Comparison of ENCODE assay signal across 29 mouse cellular contexts in genomic region chr2:83694061-83694460, GRCm38 (mm10). TPM values are rescaled to one million over a fixed set of nuclear protein-coding genes. Genes with fewer than 3 reads are reported as not detected.
DNase-seq lines count a peak whose midpoint lies in the region; ATAC-seq and TF ChIP-seq lines count a peak whose summit lies in the region.
"Had no signal": no experiment of that assay in that cellular context is flagged by ENCODE, and none has a peak within 500 bp of the region (broad histone marks: within the 10 kb centered on the region; RNA-seq: fewer than 3 reads in every experiment).

No protein-coding gene starts in this region.

- no peaks in the 10 kb centered on the region for H3K36me3 ChIP-seq in heart, embryonic 12.5 days
- no peaks in the 10 kb centered on the region for H3K36me3 ChIP-seq in midbrain, embryonic 11.5 days (ENCODE audit: control insufficient read depth, insufficient read depth, low read length)
- H3K36me3 ChIP-seq in midbrain, embryonic 15.5 days (replicated peaks), result no peaks in the 10 kb centered on the region
- H3K36me3 ChIP-seq: embryonic facial prominence, embryonic 13.5 days; forebrain, embryonic 12.5 days; forebrain, embryonic 15.5 days; heart, embryonic 15.5 days; hindbrain, embryonic 10.5 days; hindbrain, embryonic 15.5 days; intestine, embryonic 15.5 days had no signal

- H3K27ac ChIP-seq in heart, embryonic 12.5 days (ENCODE audit: poor library complexity, severe bottlenecking), result no peak overlapping the region
- H3K27ac ChIP-seq in midbrain, embryonic 11.5 days (ENCODE audit: low read depth, low read length), result no peak overlapping the region
- H3K27ac ChIP-seq in midbrain, embryonic 15.5 days, result no peak overlapping the region
- no peak overlapping the region for H3K27ac ChIP-seq in gastrocnemius, adult 2 months
- H3K27ac ChIP-seq: embryonic facial prominence, embryonic 13.5 days; forebrain, embryonic 12.5 days; forebrain, embryonic 15.5 days; heart, adult 2 months; heart, embryonic 15.5 days; hindbrain, embryonic 10.5 days; hindbrain, embryonic 15.5 days; intestine, embryonic 15.5 days had no signal

- no peak overlapping the region for H3K4me3 ChIP-seq in heart, embryonic 12.5 days
- H3K4me3 ChIP-seq in midbrain, embryonic 11.5 days (ENCODE audit: low read depth, low read length), result no peak overlapping the region
- H3K4me3 ChIP-seq in midbrain, embryonic 15.5 days, result no peak overlapping the region
- H3K4me3 ChIP-seq in gastrocnemius, adult 2 months, result no peak overlapping the region
- H3K4me3 ChIP-seq: embryonic facial prominence, embryonic 13.5 days; erythroblast, embryonic 14.5 days; forebrain, embryonic 12.5 days; forebrain, embryonic 15.5 days; heart, adult 2 months; heart, embryonic 15.5 days; hindbrain, embryonic 10.5 days; hindbrain, embryonic 15.5 days; intestine, embryonic 15.5 days had no signal

- 81% methylated on average over 7 of the region's 7 CpGs for WGBS in heart, embryonic 12.5 days
- 83% methylated on average over 7 of the region's 7 CpGs for WGBS in midbrain, embryonic 11.5 days
- WGBS in midbrain, embryonic 15.5 days, result 90% methylated on average over 7 of the region's 7 CpGs

- H3K27me3 ChIP-seq in heart, embryonic 12.5 days (replicated peaks), result no peaks in the 10 kb centered on the region
- no peaks in the 10 kb centered on the region for H3K27me3 ChIP-seq in midbrain, embryonic 11.5 days (ENCODE audit: control insufficient read depth, insufficient read depth, low read length)
- no peaks in the 10 kb centered on the region for H3K27me3 ChIP-seq in midbrain, embryonic 15.5 days (replicated peaks)
- H3K27me3 ChIP-seq: CH12.LX; embryonic facial prominence, embryonic 13.5 days; forebrain, embryonic 12.5 days; forebrain, embryonic 15.5 days; heart, embryonic 15.5 days; hindbrain, embryonic 15.5 days; intestine, embryonic 15.5 days had no signal

- H3K4me2 ChIP-seq in heart, embryonic 12.5 days, result no peak overlapping the region
- no peak overlapping the region for H3K4me2 ChIP-seq in midbrain, embryonic 11.5 days
- H3K4me2 ChIP-seq in midbrain, embryonic 15.5 days, result no peak overlapping the region
- H3K4me2 ChIP-seq: embryonic facial prominence, embryonic 13.5 days; forebrain, embryonic 12.5 days; forebrain, embryonic 15.5 days; heart, embryonic 11.5 days; heart, embryonic 15.5 days; hindbrain, embryonic 15.5 days; intestine, embryonic 15.5 days had no signal

- peak; percentile 29; the same call in 1 of the 2 replicates for ATAC-seq in heart, embryonic 12.5 days (ENCODE audit: insufficient number of reproducible peaks, low FRiP score)
- ATAC-seq in midbrain, embryonic 11.5 days (ENCODE audit: low FRiP score), result peak; percentile 24; the same call in 1 of the 2 replicates
- ATAC-seq in midbrain, embryonic 15.5 days (replicated peaks), result no peak
- ATAC-seq: forebrain, embryonic 15.5 days; intestine, embryonic 15.5 days had no signal

- intact Hi-C loops in gastrocnemius, adult 2 months (cut with DNase I), result no loop called here

- no peak for DNase-seq in heart, adult 8-10 months (ENCODE audit: low spot score)
- no peak for DNase-seq in midbrain, embryonic 11.5 days (ENCODE audit: low spot score, missing footprints)
- DNase-seq in ES-CJ7 (ENCODE audit: low read depth, low spot score) (peak; percentile 56), ZHBTc4 (ENCODE audit: low read depth, low spot score) (peak; percentile 58)
- no peak for DNase-seq in gastrocnemius, adult 2 months
- no peak for DNase-seq in urinary bladder, adult 18-20 months (ENCODE audit: low spot score in 2 of 2)
- DNase-seq: adrenal gland, adult 2 months; adrenal gland, postnatal 14 days; cerebellum, adult 11-12 months; cerebellum, adult 8-10 months; cerebellum, postnatal 10 days; gastrocnemius, postnatal 10 days; gastrocnemius, postnatal 36 days; heart, adult 2 months; heart, postnatal 10 days; heart, postnatal 36 days; kidney, adult 11 months had no signal

- 0 out of 2 replicates have a peak, but pooled peaks cover 4% of the 10 kb centered on the region for H3K9me3 ChIP-seq in heart, embryonic 12.5 days (replicated peaks)
- H3K9me3 ChIP-seq in midbrain, embryonic 11.5 days (ENCODE audit: control insufficient read depth, low read length), result no peaks in the 10 kb centered on the region; the same call in 1 of the 2 replicates
- H3K9me3 ChIP-seq in midbrain, embryonic 15.5 days, result no peaks in the 10 kb centered on the region
- H3K9me3 ChIP-seq: embryonic facial prominence, embryonic 13.5 days; forebrain, embryonic 12.5 days; forebrain, embryonic 15.5 days; heart, embryonic 15.5 days; hindbrain, embryonic 15.5 days; intestine, embryonic 15.5 days had no signal

- no peak overlapping the region for H3K9ac ChIP-seq in heart, embryonic 12.5 days
- no peak overlapping the region for H3K9ac ChIP-seq in midbrain, embryonic 11.5 days (ENCODE audit: low read length)
- no peak overlapping the region for H3K9ac ChIP-seq in midbrain, embryonic 15.5 days
- H3K9ac ChIP-seq: embryonic facial prominence, embryonic 13.5 days; forebrain, embryonic 12.5 days; forebrain, embryonic 15.5 days; heart, embryonic 15.5 days; hindbrain, embryonic 15.5 days; intestine, embryonic 15.5 days had no signal

- peaks cover 12% of the 10 kb centered on the region; the same call in 1 of the 2 replicates for H3K4me1 ChIP-seq in heart, embryonic 12.5 days (replicated peaks)
- peaks cover 4% of the 10 kb centered on the region; the same call in 1 of the 2 replicates for H3K4me1 ChIP-seq in midbrain, embryonic 11.5 days (ENCODE audit: control insufficient read depth, insufficient read depth, low read length)
- no peaks in the 10 kb centered on the region for H3K4me1 ChIP-seq in midbrain, embryonic 15.5 days
- H3K4me1 ChIP-seq: embryonic facial prominence, embryonic 13.5 days; forebrain, embryonic 15.5 days; hindbrain, embryonic 15.5 days; intestine, embryonic 15.5 days had no signal

- no peak for TF ChIP-seq CTCF in gastrocnemius, adult 2 months (IDR thresholded peaks at IDR 0.05)

RNA-seq across cellular contexts. Expression of gene Itgav, which starts 30.1 kb away (rescaled TPM):
- 95.0 and 108 TPM in 2 replicates for polyA plus RNA-seq in heart, embryonic 12.5 days (2016; fragmentation: Nextera tagmentation; extraction: Ambion mirVana)
- total RNA-seq in heart, adult 8-10 months (2022), result 10 to 100 TPM; 33.9 to 39.6 (median 36.0) TPM
- polyA plus RNA-seq in midbrain, embryonic 11.5 days (2014; fragmentation: Nextera tagmentation; extraction: Ambion mirVana), result 40.5 and 41.7 TPM in 2 replicates
- 16.1 and 16.9 TPM in 2 replicates for polyA plus RNA-seq in midbrain, embryonic 15.5 days (2015; fragmentation: Nextera tagmentation; extraction: Ambion mirVana)
- 10 to 100 TPM; 33.2 to 43.9 TPM for total RNA-seq in gastrocnemius, adult 2 months (2021)

RNA-seq across cellular contexts. Expression of gene Zc3h15, which starts 49.8 kb away (rescaled TPM):
- 120 and 124 TPM in 2 replicates for polyA plus RNA-seq in heart, embryonic 12.5 days (2016; fragmentation: Nextera tagmentation; extraction: Ambion mirVana)
- total RNA-seq in heart, adult 8-10 months (2022), result 10 to 100 TPM; 48.8 to 54.2 (median 52.4) TPM
- 178 and 195 TPM in 2 replicates for polyA plus RNA-seq in midbrain, embryonic 11.5 days (2014; fragmentation: Nextera tagmentation; extraction: Ambion mirVana)
- polyA plus RNA-seq in midbrain, embryonic 15.5 days (2015; fragmentation: Nextera tagmentation; extraction: Ambion mirVana), result 153 and 175 TPM in 2 replicates
- 10 to 100 TPM; 69.0 to 70.8 TPM for total RNA-seq in gastrocnemius, adult 2 months (2021)

Comparison
In these comparisons a context has a peak if more than half of its experiments do, and no peak if none do; other contexts are left out.
1. DNase-seq: peak in ES-CJ7 (single experiment) and ZHBTc4 (single experiment); none in heart, adult 8-10 months (single experiment), midbrain, embryonic 11.5 days (single experiment), gastrocnemius, adult 2 months (single experiment) and urinary bladder, adult 18-20 months (0 of 2).